Mouse (Mus musculus): Measurements from ENCODE around the gene Nptx1.

The Nptx1 gene

GRCm38 (mm10) chr11:119551468-119551867 is 3.9 kb upstream of the Nptx1 start:
- DNase-seq (ENCODE audit: extremely low read depth, insufficient read length, low spot score), result peak; percentile 58

DNA sequence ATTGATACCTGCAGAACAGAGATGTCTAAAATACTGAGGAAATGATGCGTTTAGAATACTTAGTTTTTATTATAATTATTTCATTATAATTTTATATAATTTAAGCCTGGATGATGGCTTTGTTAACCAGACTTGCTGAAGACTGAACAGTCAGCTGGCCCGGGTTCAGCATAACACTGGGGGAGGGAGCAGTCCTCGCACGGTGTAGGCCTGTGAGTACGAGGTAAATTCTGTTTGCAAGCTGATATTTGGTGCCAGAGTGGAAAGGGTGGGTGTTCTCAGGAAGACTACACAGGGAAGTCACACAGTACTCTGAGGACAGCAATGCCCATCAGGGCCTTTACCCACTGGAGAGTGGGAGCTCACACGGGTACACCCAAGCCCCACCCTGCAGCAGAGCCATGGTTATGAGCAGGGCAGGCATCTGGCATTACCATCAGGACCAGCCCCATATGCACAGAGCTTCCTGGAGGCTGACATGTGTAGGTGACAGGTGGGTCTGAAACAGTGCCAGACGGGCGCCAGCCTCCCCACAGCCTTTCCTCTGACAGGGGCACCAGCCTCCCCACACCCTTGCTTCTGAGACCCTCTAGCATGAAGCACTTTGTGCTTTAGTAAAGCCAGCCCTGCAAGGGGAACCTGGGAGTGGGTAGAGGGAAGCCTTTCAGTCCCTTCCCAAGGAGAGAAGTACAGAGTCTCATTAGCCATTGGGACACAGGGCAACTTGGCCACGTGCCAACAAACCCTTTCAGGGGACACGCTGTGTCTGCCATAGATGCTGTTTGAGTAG is 3.2 kb upstream of the Nptx1 start:
- DNase-seq (ENCODE audit: extremely low read depth, insufficient read length, low spot score), result no peak

DNA sequence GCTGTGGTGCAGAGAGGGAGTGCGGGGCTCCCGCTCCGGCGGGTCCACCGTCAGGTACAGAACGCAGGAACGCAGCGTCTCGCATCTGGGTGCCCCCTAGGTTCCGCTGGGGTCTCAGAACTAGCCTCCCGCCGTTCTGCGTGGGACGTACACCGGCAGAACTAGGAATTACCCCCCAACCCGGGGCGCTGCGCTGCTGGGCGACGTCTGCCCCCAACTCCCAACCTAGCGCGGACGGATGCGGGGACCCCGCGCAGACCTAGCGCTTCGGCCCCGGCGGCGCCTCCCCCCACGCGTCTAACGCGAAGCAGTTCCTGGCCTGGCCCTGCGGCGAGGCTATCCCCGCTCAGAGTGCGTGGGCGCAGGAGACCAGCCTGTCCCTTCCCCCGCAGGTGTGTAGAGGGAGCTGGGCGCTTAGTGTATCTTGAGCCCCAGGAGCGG is 1.8 kb upstream of the Nptx1 start:
- DNase-seq (ENCODE audit: extremely low read depth, insufficient read length, low spot score), result no peak

GRCm38 (mm10) chr11:119548741-119549370 is 1.3 kb upstream of the Nptx1 start:
- no peak for DNase-seq (ENCODE audit: extremely low read depth, insufficient read length, low spot score)

- DNase-seq (ENCODE audit: extremely low read depth, insufficient read length, low spot score), result no peak
Observed at GRCm38 (mm10) chr11:119547951-119548591, 518 bp upstream of the Nptx1 start.

DNA sequence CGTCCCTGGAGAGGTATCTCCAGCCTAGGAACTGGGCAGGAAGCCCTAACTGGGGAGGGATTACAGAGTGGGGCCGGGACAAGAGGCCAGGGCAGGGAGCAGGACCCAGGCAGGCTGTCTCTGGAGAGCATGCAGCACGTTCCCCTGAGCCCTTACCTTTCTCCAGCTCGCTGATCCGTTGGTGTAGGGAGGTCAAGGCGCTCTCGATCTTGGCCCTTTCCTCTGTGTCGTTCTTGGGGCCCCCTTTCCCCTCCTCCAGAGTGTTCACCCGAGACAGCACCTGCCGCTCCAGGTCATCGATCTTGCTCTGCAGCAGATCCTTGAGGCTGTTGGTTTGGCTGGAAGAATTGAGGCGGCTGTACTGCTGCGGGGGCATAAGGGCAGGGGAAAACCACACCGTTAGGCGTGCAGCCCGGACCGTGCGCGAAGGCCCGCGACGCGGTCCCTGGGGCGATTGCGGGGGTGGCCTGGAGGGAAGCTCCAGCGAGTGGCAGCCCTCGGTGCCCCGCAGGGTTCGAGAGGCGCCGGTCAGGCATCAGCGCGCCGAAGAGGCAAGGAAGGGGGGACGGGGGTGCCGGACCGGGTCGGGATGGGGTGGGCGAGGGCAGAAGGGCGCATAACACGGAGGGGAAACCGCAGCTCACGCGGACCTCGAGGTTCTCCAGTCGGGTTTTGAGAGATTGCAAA is 914 bp downstream of the Nptx1 start:
- DNase-seq (ENCODE audit: extremely low read depth, insufficient read length, low spot score), result no peak

GRCm38 (mm10) chr11:119545741-119546495 is 1.6 kb downstream of the Nptx1 start:
- no peak for DNase-seq (ENCODE audit: extremely low read depth, insufficient read length, low spot score)

GRCm38 (mm10) chr11:119545281-119545680 is 2.3 kb downstream of the Nptx1 start:
- DNase-seq (ENCODE audit: extremely low read depth, insufficient read length, low spot score), result no peak

DNA sequence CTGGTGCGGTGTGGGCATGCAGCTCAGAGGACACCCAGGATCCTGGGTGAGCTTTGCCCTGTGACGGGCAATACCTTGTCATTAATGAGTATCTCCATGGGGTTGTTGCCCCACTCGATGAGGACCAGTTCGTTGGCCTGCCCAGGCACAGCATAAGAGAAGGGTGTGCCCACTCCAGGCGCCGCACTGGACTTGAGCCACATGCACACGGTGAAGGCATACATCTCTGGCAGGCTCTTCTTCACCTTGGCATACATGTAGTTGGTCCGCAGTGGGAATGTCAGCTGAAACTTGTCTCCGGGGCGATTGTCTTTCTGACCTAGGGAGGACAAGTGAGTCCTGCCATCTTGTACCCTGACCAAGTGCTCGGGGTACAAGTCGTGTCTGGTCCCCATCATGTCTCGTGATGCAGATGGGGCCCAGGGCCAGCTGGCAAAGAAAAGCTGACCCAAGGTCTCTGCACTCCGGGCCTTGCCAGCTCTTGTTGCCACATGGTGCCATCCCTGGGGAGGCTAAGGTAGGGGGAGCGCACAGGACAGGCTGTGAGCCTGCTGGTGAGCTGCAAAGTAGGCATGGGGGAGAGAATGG is 2.9 kb downstream of the Nptx1 start:
- no peak for DNase-seq (ENCODE audit: extremely low read depth, insufficient read length, low spot score)

GRCm38 (mm10) chr11:119543816-119544517 is 3.6 kb downstream of the Nptx1 start:
- no peak for DNase-seq (ENCODE audit: extremely low read depth, insufficient read length, low spot score)

DNA sequence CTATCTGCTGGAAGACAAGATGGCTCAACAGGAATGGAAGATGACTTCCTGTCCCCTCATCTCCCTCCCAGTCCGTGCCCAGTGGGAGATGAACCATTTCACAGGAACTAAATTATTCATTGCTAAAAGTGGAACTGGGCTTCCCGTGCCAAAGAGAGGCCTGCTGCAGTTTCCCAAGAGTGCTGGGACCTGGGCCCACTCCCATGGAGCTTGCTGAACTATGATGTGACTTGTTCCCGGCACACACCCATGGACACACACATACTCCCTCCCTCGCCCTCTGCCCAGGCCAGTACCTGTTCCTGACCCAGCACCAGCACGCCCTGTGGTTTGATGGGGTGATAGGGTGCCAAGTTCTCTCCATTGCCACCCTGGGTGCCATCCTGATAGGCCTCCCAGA is 4.7 kb downstream of the Nptx1 start:
- DNase-seq (ENCODE audit: extremely low read depth, insufficient read length, low spot score), result no peak

GRCm38 (mm10) chr11:119542371-119542770 is 5.2 kb downstream of the Nptx1 start:
- DNase-seq (ENCODE audit: extremely low read depth, insufficient read length, low spot score), result no peak

DNA sequence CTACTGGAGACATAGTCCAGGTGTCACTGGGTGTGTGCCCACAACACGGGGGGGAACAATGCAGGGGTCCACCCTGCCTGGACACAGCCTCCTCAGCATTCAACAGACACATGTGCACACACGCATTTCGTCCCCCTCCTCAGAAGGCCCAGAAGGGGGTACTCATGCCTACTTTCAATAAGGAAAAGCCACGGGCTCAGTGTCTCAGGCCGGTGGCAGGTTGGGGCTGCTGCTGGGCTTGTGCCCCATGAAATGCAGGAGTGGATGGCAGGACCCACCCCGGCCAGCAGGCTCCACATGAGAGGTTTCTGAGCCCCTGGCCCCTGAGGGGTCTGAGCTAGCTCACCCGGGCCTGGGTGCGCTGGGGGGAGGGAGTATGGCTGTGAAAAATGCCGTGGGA is 6.5 kb downstream of the Nptx1 start:
- DNase-seq (ENCODE audit: extremely low read depth, insufficient read length, low spot score), result no peak

DNA sequence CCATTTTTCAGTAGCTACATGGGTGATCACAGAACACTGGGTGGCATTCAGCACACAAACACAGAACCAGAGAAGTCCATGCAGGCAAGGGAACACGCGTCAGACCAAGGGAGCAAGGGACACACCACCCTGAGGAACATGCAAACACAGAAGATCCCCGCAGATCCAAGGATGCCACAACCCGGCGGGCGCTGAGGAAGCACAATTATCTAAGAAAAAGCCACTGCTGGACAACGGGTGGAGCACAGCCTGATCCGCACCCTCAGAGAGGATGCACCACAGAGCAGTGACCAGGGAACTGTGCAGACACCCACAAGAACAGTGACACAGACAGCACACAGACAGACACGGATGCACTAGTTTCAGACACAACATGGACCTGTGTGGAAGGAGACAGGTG is 7.0 kb downstream of the Nptx1 start:
- DNase-seq (ENCODE audit: extremely low read depth, insufficient read length, low spot score), result no peak

- no peak for DNase-seq (ENCODE audit: extremely low read depth, insufficient read length, low spot score)
Observed at GRCm38 (mm10) chr11:119539944-119540343, 7.6 kb downstream of the Nptx1 start.

DNA sequence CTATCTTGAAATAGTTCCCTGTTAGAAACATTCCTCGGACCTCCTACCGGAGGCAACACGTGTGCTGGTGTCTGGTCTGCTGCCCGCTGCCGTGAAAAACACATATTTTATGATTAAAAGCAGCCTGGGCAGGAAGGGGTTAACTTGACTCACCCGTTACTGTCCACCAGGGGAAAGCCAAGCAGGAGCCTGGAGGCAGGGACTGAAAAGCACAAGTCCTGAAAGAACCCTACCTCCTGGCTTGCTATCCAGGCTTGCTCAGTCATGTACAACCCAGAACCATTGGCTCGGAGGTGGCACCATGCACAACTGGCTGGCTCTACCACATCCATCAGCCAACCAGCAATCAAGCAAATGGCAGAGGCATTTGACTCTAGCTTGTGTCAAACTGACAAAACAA is 13.8 kb downstream of the Nptx1 start:
- no peak for DNase-seq (ENCODE audit: extremely low read depth, insufficient read length, low spot score)

DNA sequence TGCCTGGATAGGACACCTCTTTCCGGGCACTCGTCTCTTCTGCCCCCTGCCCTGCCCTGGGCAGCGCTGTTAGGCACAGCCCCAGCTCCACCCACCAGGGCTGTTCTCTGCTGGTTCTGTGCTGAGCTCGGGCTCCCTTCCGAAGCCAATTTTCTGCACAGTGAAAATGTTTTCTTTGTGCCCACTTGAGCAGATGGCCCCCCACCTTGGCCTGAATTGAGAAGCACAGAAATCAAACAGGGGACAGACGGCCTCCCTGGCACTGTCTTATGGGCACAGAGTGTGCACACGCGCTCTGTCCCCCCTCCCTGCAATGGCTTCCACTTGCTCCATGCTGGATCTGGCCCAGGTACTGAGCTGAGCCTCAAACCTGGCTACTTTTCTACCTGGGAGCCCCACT is 15.1 kb downstream of the Nptx1 start:
- DNase-seq (ENCODE audit: extremely low read depth, insufficient read length, low spot score), result no peak

DNA sequence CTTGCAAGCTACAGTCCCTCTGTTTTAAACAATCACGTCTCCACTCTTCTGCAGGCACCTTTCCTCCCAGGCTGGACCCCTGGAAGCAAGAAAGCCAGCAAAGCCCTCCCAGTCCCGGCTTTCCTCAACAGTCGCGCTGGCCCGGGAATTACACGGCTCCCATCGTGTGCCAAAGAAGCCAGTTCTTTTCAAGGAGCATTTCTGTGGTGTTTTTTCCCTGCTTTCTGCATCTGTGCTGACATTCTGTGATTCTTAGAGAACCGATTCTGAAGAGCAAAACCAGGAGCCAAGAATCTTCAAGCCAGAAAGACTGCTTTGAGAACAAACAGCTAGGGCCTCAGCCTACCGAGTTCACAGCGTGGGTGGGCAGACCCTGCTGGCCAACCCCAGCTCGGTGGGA is 18.6 kb downstream of the Nptx1 start:
- DNase-seq (ENCODE audit: extremely low read depth, insufficient read length, low spot score), result no peak

DNA sequence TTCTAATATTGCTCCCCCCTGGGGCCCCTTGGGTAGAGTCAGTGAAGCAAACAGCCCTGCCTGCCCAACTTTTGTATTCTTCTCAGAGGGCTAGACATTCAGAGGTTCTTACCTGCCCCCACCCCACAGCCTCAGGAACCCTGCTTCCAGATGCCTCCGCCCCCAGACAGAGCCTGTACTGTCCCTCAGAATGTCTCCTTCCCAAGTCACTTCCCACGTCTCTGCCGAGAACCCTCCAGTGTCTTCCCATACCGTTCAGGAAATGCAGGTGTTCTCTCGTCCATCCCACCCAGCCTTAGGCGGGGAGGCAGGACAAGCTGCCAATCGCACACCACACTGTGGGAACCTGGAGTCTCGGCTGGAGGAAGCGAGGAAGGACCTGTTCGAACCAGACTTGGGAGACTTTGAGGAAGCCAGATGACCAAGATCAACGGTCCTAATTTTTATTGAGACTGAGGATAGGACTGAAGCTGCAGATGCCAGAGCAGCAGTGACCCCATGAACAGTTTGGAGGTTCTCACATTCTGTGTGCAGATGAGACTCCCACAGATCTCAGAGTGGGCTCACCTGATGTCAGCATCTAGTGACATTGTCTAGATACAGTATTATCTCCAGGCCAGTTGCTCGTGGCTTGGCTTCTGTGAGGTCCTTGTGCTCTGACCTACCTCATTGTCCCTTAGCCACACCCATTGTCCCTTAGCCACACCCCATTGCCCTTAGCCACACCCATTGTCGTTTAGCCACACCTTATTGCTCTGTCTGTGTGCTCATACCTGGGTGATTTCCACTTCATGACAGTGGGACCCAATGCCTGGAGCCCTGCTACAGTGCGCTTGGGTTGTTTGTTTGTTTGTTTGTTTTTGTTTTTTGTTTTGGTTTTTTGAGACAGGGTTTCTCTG is 21.2 kb downstream of the Nptx1 start:
- no peak for DNase-seq (ENCODE audit: extremely low read depth, insufficient read length, low spot score)
